Mouse (Mus musculus) myocyte (in vitro differentiated cells): Measurements from ENCODE around the gene Creg1. TPM values are rescaled to one million over a fixed set of nuclear protein-coding genes. Genes with fewer than 3 reads are reported as not detected.
A peak's percentile ranks its signal among the peaks of the same experiment; 100 is the strongest.

Source experiments
- H3K27me3 ChIP-seq: one replicate; pipeline ENCODE4 v1.6.1; 2011; ENCODE audit not compliant: control insufficient read depth, insufficient read depth, insufficient read length
- H3K36me3 ChIP-seq: one replicate; pipeline ENCODE4 v1.6.1; 2011; ENCODE audit not compliant: control insufficient read depth, insufficient read depth
- H3K4me2 ChIP-seq: one replicate; pipeline ENCODE4 v1.6.1; 2011; ENCODE audit warnings: low read depth, control low read depth
- H3K4me3 ChIP-seq: one replicate; pipeline ENCODE4 v1.5.1; 2011; ENCODE audit warnings: mild to moderate bottlenecking, control low read depth, moderate library complexity
- H3K79me2 ChIP-seq: one replicate; pipeline ENCODE4 v1.6.1; 2011; ENCODE audit not compliant: control insufficient read depth, insufficient read depth
- H3ac ChIP-seq: one replicate; pipeline ENCODE4 v1.6.1; 2011; ENCODE audit not compliant: control insufficient read depth, insufficient read length
- CEBPB ChIP-seq: IDR thresholded peaks from 2 replicates; pipeline ENCODE4 v1.6.1; 2011; ENCODE audit warnings: mild to moderate bottlenecking, moderate library complexity; ENCODE audit not compliant: poor library complexity, insufficient read depth, severe bottlenecking
- E2F4 ChIP-seq: IDR thresholded peaks from one replicate; pipeline ENCODE4 v1.6.1; 2011; ENCODE audit warnings: mild to moderate bottlenecking, control low read depth, moderate library complexity; ENCODE audit not compliant: insufficient read depth
- MAX ChIP-seq: IDR thresholded peaks from one replicate; pipeline ENCODE4 v1.6.1; 2011; ENCODE audit warnings: low read depth, mild to moderate bottlenecking, control low read depth
- MYOD1 ChIP-seq, 3 experiments: IDR thresholded peaks; one replicate each; pipeline ENCODE4 v1.6.1; 2011; ENCODE audit warnings: control low read depth in 2 of 3, low read depth in 2 of 3, mild to moderate bottlenecking in 2 of 3, moderate library complexity in 1 of 3; ENCODE audit not compliant: insufficient read length in 2 of 3, control insufficient read depth in 1 of 3
- MYOG ChIP-seq, 3 experiments: IDR thresholded peaks; one replicate each; pipeline ENCODE4 v1.6.1; 2011; ENCODE audit warnings: control low read depth in 2 of 3, low read depth in 2 of 3, mild to moderate bottlenecking in 2 of 3; ENCODE audit not compliant: insufficient read length in 2 of 3, control insufficient read depth in 1 of 3, insufficient read depth in 1 of 3
- POLR2A ChIP-seq: IDR thresholded peaks from one replicate; pipeline ENCODE4 v1.6.1; 2011; ENCODE audit warnings: low read depth, mild to moderate bottlenecking, control low read depth, moderate library complexity; ENCODE audit not compliant: insufficient read length
- POLR2AphosphoS2 ChIP-seq: IDR thresholded peaks from one replicate; pipeline ENCODE4 v1.6.1; 2011; ENCODE audit warnings: low read depth, control low read depth; ENCODE audit not compliant: insufficient read length
- REST ChIP-seq: IDR thresholded peaks from one replicate; pipeline ENCODE4 v1.6.1; 2011; ENCODE audit warnings: mild to moderate bottlenecking, control low read depth, moderate library complexity; ENCODE audit not compliant: insufficient read depth, insufficient read length
- SRF ChIP-seq: IDR thresholded peaks from one replicate; pipeline ENCODE4 v1.6.1; 2011; ENCODE audit warnings: low read depth; ENCODE audit not compliant: control insufficient read depth, insufficient read length
- TCF12 ChIP-seq: IDR thresholded peaks from one replicate; pipeline ENCODE4 v1.6.1; 2011; ENCODE audit warnings: mild to moderate bottlenecking, control low read depth; ENCODE audit not compliant: poor library complexity, insufficient read depth, severe bottlenecking
- TCF3 ChIP-seq: IDR thresholded peaks from one replicate; pipeline ENCODE4 v1.6.1; 2011; ENCODE audit warnings: low read depth, control low read depth; ENCODE audit not compliant: insufficient read length
- USF1 ChIP-seq: IDR thresholded peaks from one replicate; pipeline ENCODE4 v1.6.1; 2011; ENCODE audit warnings: low read depth, mild to moderate bottlenecking, control low read depth, moderate library complexity
- polyA plus RNA-seq: library from polyadenylated mRNA; unstranded; fragments of >200 nt; fragmentation: generic; extraction: Trizol; gene quantifications from one replicate; pipeline ENCODE4 v1.2.1, GENCODE M21; 2012; ENCODE audit warnings: missing spikeins

Creg1 gene
- polyA plus RNA-seq, 1 experiment, result 18.7 TPM

GRCm38 (mm10) chr1:165768894-165769512, 5.5 kb downstream of the Creg1 start:
- Histone ChIP-seq H3K4me3 (no peak overlapping the region), H3K36me3 (peaks cover 11% of the 10 kb centered on the region), H3K4me2 (peak overlapping the region; percentile 22)

GRCm38 (mm10) chr1:165770181-165770759, 6.7 kb downstream of the Creg1 start:
- Histone ChIP-seq H3K27me3 (no peaks in the 10 kb centered on the region), H3ac (no peak overlapping the region), H3K36me3 (peaks cover 11% of the 10 kb centered on the region), H3K4me3 (no peak overlapping the region), H3K4me2 (no peak overlapping the region), H3K79me2 (no peaks in the 10 kb centered on the region)
- TF ChIP-seq TCF3 (no peak), POLR2AphosphoS2 (no peak), SRF (no peak)

More at GRCm38 (mm10) chr1:165768894-165769512, 5.5 kb downstream of the Creg1 start:
- H3K79me2 ChIP-seq, result no peaks in the 10 kb centered on the region
- no peaks in the 10 kb centered on the region for H3K27me3 ChIP-seq
- H3ac ChIP-seq, result no peak overlapping the region
- TF ChIP-seq MYOD1 (IDR thresholded peaks at IDR 0.05; ENCODE audit: control insufficient read depth in 1 of 3, insufficient read length in 2 of 3, low read depth in 2 of 3) (no peak), CEBPB (peak; percentile 77), TCF3 (no peak), USF1 (peak; percentile 78)

GRCm38 (mm10) chr1:165771491-165771897, 7.9 kb downstream of the Creg1 start:
- Histone ChIP-seq H3K79me2 (no peaks in the 10 kb centered on the region), H3K4me2 (peak overlapping the region; percentile 13), H3K36me3 (peaks cover 11% of the 10 kb centered on the region), H3K27me3 (no peaks in the 10 kb centered on the region), H3K4me3 (no peak overlapping the region), H3ac (no peak overlapping the region)
- TF ChIP-seq TCF12 (no peak), POLR2A (no peak), MYOD1 (IDR thresholded peaks at IDR 0.05; ENCODE audit: control insufficient read depth in 1 of 3, insufficient read length in 2 of 3, low read depth in 2 of 3) (no peak), TCF3 (no peak), CEBPB (no peak), POLR2AphosphoS2 (no peak), SRF (no peak), E2F4 (no peak), USF1 (no peak), REST (no peak), MAX (no peak)

- H3K79me2 ChIP-seq, result no peaks in the 10 kb centered on the region
- no peaks in the 10 kb centered on the region for H3K27me3 ChIP-seq
- H3K4me2 ChIP-seq, result no peak overlapping the region
- H3ac ChIP-seq, result no peak overlapping the region
- TF ChIP-seq POLR2AphosphoS2, result no peak
- TF ChIP-seq SRF, result no peak
- no peak for TF ChIP-seq E2F4
- TF ChIP-seq MYOD1 (IDR thresholded peaks at IDR 0.05; ENCODE audit: control insufficient read depth in 1 of 3, insufficient read length in 2 of 3, low read depth in 2 of 3), result no peak
- TF ChIP-seq MYOG (IDR thresholded peaks at IDR 0.05; ENCODE audit: control insufficient read depth in 1 of 3, insufficient read depth in 1 of 3, insufficient read length in 2 of 3, low read depth in 2 of 3), result no peak
- no peak for TF ChIP-seq REST
- no peak overlapping the region for H3K4me3 ChIP-seq
- H3K36me3 ChIP-seq, result peaks cover 11% of the 10 kb centered on the region
Observed at GRCm38 (mm10) chr1:165771998-165772397, 8.5 kb downstream of the Creg1 start.

DNA sequence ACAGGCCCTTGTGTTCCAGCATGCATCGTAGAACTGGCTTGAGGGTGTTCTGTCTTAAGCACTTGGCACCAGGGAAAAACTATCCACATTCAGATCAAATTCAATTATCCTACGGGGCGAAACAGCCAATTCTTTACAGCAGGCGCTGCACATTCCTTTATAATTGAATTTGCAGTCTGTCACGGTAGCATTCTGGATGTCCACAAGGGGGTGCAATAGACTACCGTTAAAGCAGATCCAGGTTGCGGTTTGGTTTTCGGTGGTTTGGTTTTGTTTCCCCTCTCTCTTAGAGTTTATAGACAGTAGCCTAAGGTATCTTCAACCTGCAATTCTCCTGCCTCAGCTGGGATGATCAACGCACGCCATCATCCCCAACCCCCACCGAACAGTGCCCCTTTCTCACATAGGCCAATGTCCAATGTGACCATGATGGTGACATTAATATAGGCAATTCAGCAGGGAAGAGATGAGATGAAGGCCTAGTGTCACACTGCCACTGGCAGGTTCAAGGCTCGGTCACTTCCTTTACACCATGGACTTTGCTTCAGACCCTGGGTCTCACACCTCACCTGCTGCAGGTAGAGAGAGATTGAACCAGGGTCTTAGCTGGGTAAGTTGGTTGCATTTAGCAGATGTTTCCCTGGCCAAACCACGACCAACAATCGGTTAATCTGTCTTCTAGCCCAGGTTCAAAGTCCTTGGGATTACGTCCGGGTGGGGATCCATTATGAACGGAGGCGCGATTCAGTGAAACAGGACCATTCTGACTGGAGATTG, 12.2 kb downstream of the Creg1 start:
- Histone ChIP-seq H3K36me3 (peaks cover 3% of the 10 kb centered on the region), H3ac (no peak overlapping the region), H3K4me2 (no peak overlapping the region), H3K79me2 (no peaks in the 10 kb centered on the region), H3K27me3 (no peaks in the 10 kb centered on the region), H3K4me3 (no peak overlapping the region)
- TF ChIP-seq USF1 (no peak), MAX (no peak), E2F4 (no peak), REST (no peak), SRF (no peak)
